Mouse (Mus musculus) adrenal gland, postnatal 4 days (tissue): ENCODE data around the gene Rassf3. TPM values are rescaled to one million over a fixed set of nuclear protein-coding genes. Genes with fewer than 3 reads are reported as not detected.

ENCODE experiments used
- DNase-seq, 2 experiments: peaks; one replicate each; pipeline ENCODE4 v3.0.0; 2021 to 2022; ENCODE audit warnings: low spot score in 2 of 2, mixed read lengths in 2 of 2
- total RNA-seq, 2 experiments: library from RNA; stranded (reverse); gene quantifications; 2 replicates each; pipeline ENCODE4 v1.2.3; 2021

Rassf3 gene
- total RNA-seq, 2 experiments from 2014 or later: 37.6 to 44.5 TPM

DNA sequence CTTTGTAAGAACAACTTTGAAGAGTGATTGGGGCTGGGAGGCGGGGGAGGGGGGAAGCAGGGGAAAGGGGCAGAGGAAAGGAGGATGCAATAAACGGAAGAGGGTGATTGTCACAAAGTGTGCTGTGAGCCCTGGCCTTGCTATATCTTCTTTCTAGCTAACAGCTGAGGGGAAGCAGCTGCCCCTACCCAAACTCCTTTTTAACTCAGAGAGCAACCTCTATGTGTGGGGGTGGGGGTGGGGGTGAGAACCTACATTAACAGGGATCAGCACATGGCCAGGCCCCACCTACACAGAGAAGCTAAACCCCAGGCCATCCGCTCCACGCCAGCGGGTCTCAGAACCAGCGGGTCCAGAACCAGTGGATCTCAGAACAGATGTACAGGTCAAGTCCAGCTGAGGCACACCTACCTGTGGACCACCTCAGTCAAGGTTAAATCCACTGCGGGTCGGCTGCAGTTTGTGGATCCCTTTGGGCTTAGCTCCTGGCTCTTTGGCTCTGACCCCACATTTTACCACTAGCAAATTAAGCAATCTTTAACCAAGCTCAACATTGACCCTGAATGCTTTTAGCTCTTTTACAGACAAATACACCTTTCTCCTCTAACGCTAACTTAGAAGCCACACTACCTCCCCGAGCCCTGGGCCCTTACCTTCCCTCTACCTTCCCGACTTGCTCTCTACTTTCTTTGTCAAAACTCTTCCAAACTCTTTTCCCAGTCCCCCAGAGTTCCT, 64.3 kb downstream of the Rassf3 start:
- no peak for DNase-seq

- DNase-seq: no peak
Observed at GRCm38 (mm10) chr10:121409717-121410116, 66.4 kb downstream of the Rassf3 start.

GRCm38 (mm10) chr10:121403946-121404345, 72.2 kb downstream of the Rassf3 start:
- DNase-seq: no peak

DNA sequence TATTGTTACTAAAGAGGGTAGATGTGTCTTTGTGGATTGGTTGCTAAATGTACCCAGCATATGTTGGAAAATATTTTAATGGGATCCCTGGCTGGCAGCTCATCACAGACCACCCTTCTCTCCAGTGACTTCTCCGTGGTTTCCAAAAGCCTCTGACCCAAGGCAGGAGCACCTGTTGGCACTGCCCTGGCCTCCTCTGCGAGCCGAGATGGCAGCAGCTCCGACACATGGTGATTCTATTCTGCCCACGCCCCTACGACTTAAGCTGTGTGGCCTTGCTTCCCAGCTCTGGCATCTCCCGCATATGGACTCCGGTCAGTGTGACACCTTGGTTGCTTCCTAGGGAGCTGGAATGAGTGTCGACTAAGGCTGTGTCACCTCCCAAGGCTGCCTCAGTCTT, 73.0 kb downstream of the Rassf3 start:
- DNase-seq: no peak

GRCm38 (mm10) chr10:121401005-121401404, 75.1 kb downstream of the Rassf3 start:
- no peak for DNase-seq

DNA sequence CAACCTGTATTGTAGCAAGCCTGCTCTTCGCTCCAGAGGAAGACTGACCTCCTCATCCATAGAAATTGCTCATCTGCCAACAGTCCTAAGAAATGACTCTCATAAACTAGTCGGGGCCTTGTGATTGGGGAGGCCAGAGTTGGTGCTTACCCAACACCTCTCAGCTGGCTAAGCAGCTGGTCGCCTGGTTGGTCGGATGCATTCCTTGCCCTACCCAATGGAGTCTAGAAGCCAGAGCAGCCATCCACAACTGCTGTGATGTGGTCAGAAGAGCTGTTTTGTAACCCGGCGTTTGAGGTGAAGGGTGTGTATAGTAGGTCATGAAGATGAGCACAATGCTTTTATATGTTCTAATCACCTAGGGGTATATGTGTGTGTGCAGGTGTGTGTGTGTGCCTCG, 77.5 kb downstream of the Rassf3 start:
- DNase-seq: no peak

DNA sequence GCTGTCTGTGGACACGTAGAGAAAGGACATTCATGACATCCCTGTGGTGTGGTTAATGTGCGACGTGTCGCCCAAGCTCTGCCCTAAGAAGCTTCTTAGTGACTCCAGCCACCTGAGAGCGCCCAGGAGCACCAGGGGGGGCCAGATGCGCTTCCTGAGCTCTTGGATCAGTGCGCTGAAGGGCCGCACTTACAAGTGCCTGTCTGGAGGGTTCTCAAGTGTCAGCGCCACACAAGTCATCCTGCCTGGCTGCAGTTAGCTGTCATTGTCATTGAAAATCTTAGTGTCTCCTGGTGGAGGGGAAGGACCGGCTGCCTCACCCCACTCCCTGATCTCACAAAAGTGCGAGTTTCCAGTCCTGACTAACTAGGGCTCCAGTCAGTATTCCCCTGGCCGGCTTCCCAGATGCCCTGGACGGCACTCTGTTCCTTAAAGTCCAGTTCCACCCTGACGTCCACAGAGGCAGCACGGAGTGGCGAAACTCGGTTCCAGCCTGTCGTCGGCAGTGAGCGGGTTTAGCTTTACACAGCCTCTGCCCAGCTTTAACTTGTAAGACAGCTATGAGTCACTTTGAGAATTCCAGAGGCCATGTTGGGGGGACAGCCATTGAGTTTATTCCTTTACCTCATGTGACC, 80.5 kb downstream of the Rassf3 start:
- DNase-seq: no peak

DNA sequence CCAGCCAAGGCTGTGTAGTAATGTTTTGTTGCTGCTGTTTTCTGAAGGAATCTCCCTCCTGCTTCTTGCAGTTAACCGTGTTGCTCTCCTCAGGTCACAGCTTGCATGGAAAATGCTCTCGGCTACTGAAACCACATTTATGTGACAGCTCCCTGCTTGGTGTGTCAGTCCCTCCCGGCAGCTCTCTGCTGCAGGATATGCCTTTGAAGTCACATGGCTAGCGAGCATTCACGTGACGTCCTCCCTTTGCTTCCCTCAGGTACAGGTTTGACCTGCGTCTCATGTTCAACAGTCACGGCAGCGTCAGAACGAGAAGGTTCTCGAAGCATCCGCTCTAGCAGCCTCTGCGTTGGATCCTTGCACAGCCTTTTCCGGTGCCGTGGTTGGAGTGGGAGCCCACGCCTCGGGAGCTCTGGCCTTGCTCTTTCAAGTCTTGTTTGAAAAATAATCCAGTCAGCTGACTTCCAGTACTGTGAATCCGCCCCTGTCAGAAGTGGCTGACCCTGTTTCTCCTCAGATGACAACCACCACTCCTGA, 81.3 kb downstream of the Rassf3 start:
- no peak for DNase-seq

GRCm38 (mm10) chr10:121394270-121394669, 81.9 kb downstream of the Rassf3 start:
- no peak for DNase-seq

- DNase-seq: no peak
Observed at GRCm38 (mm10) chr10:121391901-121392300, 84.2 kb downstream of the Rassf3 start.

DNA sequence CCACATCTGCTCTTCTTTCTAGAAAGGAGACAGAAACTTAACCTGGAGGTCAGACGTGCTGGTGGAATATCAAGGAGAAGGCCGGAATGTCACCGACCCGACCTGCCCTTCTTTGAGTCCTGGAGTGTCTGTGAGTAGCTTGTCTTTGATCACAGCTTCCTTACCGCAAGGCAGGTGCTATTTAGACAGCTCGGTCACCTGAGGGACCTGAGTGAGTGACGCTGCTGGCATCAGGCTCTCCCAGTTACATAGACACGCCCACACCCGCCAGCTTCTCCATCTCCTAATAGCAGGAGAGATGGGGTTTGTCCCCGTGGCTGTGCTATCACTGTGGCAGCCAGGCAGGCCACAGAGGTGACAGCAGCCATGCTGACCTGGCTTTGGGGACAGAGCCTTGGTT, 85.5 kb downstream of the Rassf3 start:
- no peak for DNase-seq

- no peak for DNase-seq
Observed at GRCm38 (mm10) chr10:121386347-121386746, 89.8 kb downstream of the Rassf3 start.

DNA sequence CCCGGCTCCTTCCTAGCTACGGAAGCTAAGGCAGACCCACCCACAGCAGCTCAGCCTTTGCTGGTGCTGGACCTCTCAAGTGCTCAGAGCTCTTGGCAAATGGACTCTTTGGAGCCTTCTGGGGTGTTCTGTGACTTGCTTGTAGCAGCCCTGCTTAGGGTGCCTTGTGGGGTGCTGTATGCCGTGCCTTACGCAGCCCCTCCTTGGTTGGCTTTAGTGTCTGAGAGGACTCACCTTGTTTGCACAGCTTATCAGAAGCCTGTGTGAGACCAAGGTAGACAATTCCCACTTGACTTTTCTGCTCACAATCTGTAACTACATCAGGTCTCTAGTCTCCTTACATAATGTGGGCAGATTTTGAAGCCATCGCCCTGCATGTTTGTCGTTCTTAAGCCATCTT, 90.5 kb downstream of the Rassf3 start:
- DNase-seq: no peak

DNA sequence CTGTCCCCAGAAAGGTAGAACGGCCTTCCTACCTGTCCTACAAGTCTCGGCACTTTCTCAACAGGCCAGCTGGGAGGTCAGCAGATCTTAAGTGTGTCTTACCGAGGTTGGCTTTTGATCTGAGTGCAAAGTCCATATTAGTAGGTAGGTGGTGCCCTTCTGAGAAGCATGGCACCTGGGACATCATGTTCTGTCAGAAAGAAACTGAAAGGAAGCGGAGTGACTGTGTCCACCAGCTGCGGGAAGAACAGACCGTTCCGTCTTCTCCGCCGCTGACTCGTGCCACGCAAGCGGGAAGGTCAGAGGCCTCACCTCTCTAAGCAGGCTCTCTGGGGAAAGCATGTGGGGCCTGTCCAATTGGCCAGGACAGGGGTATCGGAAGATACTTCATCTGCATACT, 91.4 kb downstream of the Rassf3 start:
- DNase-seq: no peak

- no peak for DNase-seq
Observed at GRCm38 (mm10) chr10:121381280-121381679, 94.9 kb downstream of the Rassf3 start.

GRCm38 (mm10) chr10:121379387-121379786, 96.8 kb downstream of the Rassf3 start:
- no peak for DNase-seq

DNA sequence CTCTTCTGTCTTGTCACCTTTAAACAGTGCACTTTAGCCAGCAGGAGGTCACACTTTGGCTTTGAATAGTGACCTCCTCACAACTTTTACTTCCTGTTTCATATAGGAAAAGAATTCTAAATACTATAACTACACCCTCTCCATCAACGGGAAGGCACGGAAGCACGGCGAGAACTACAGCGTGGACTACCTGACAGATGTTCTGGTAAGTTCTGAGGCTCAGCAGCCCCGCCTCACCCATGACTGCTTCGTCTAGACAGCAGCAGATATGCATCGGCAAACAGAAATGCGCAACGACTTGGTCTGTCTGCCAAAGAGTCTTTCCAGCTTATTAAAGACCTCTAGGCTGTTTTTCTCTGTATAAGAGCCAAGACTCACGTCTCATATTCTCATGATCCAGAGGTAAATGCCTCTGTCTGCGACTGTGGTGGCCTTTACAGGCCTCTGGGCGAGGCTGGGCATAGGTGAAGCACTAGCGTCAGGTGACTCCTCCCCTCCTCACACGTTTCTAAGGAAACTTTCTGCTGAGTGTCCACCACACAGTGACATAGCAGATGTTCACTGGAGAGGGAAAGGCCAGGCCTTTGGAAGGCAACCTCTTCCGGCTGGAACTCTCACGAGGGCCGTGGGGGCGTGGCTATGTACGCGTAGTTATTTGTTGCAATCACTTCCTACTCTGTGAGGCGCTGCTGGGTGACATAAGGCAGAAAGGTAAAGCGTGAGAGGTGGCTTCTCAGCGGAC, 99.4 kb downstream of the Rassf3 start:
- DNase-seq: no peak

- DNase-seq: no peak
Observed at GRCm38 (mm10) chr10:121375649-121376493, 100.3 kb downstream of the Rassf3 start.

- DNase-seq: no peak
Observed at GRCm38 (mm10) chr10:121374693-121375620, 101.2 kb downstream of the Rassf3 start.

GRCm38 (mm10) chr10:121374013-121374412, 102.1 kb downstream of the Rassf3 start:
- DNase-seq: no peak
